Mouse (Mus musculus): ENCODE measurements around the gene Vps25. TPM values are rescaled to one million over a fixed set of nuclear protein-coding genes. Genes with fewer than 3 reads are reported as not detected.

Gene Vps25
- polyA plus RNA-seq, 1 experiment from 2014 or later, result 155 TPM

- Histone ChIP-seq H3K4me2 (ENCODE audit: low read depth, low read length) (peak overlapping the region; percentile 90), H3K4me1 (ENCODE audit: control insufficient read depth, insufficient read depth, low read length) (peaks cover 15% of the 10 kb centered on the region), H3K27ac (ENCODE audit: low read length) (peak overlapping the region; percentile 89), H3K9me3 (ENCODE audit: control insufficient read depth, low read length) (no peaks in the 10 kb centered on the region), H3K4me3 (ENCODE audit: low read length) (peak overlapping the region; percentile 86), H3K36me3 (ENCODE audit: control insufficient read depth, insufficient read depth, low read length) (no peaks in the 10 kb centered on the region), H3K27me3 (replicated peaks; ENCODE audit: control insufficient read depth, insufficient read depth, low read length) (no peaks in the 10 kb centered on the region), H3K9ac (ENCODE audit: low read depth, low read length) (peak overlapping the region; percentile 90)
- no peak for ATAC-seq
- 5% methylated on average over 7 of the region's 7 CpGs for WGBS
These were observed 566 bp upstream of the Vps25 start for GRCm38 (mm10) chr11:101252941-101253340.

- H3K27ac ChIP-seq (ENCODE audit: low read length), result no peak overlapping the region
- no peaks in the 10 kb centered on the region for H3K27me3 ChIP-seq (replicated peaks; ENCODE audit: control insufficient read depth, insufficient read depth, low read length)
- no peak overlapping the region for H3K4me2 ChIP-seq (ENCODE audit: low read depth, low read length)
- H3K4me1 ChIP-seq (ENCODE audit: control insufficient read depth, insufficient read depth, low read length), result peaks cover 32% of the 10 kb centered on the region
- no peaks in the 10 kb centered on the region for H3K36me3 ChIP-seq (ENCODE audit: control insufficient read depth, insufficient read depth, low read length)
- no peaks in the 10 kb centered on the region for H3K9me3 ChIP-seq (ENCODE audit: control insufficient read depth, low read length)
- H3K9ac ChIP-seq (ENCODE audit: low read depth, low read length), result no peak overlapping the region
- 89% methylated on average over 13 of the region's 13 CpGs for WGBS
- ATAC-seq, result no peak
- no peak overlapping the region for H3K4me3 ChIP-seq (ENCODE audit: low read length)
These were observed 2.6 kb downstream of the Vps25 start for GRCm38 (mm10) chr11:101255826-101256775.

- no peaks in the 10 kb centered on the region for H3K9me3 ChIP-seq (ENCODE audit: control insufficient read depth, low read length)
- peak overlapping the region; percentile 98 for H3K4me2 ChIP-seq (ENCODE audit: low read depth, low read length)
- peak overlapping the region; percentile 86 for H3K9ac ChIP-seq (ENCODE audit: low read depth, low read length)
- peaks cover 47% of the 10 kb centered on the region for H3K4me1 ChIP-seq (ENCODE audit: control insufficient read depth, insufficient read depth, low read length)
- WGBS, result 10% methylated on average over 6 of the region's 6 CpGs
- peak; percentile 49 for ATAC-seq
- H3K27ac ChIP-seq (ENCODE audit: low read length), result peak overlapping the region; percentile 83
- H3K4me3 ChIP-seq (ENCODE audit: low read length), result peak overlapping the region; percentile 73
- no peaks in the 10 kb centered on the region for H3K36me3 ChIP-seq (ENCODE audit: control insufficient read depth, insufficient read depth, low read length)
- H3K27me3 ChIP-seq (replicated peaks; ENCODE audit: control insufficient read depth, insufficient read depth, low read length), result peaks cover 9% of the 10 kb centered on the region; the same call in 1 of the 2 replicates
These were observed 5.8 kb downstream of the Vps25 start for GRCm38 (mm10) chr11:101259261-101259712.

DNA sequence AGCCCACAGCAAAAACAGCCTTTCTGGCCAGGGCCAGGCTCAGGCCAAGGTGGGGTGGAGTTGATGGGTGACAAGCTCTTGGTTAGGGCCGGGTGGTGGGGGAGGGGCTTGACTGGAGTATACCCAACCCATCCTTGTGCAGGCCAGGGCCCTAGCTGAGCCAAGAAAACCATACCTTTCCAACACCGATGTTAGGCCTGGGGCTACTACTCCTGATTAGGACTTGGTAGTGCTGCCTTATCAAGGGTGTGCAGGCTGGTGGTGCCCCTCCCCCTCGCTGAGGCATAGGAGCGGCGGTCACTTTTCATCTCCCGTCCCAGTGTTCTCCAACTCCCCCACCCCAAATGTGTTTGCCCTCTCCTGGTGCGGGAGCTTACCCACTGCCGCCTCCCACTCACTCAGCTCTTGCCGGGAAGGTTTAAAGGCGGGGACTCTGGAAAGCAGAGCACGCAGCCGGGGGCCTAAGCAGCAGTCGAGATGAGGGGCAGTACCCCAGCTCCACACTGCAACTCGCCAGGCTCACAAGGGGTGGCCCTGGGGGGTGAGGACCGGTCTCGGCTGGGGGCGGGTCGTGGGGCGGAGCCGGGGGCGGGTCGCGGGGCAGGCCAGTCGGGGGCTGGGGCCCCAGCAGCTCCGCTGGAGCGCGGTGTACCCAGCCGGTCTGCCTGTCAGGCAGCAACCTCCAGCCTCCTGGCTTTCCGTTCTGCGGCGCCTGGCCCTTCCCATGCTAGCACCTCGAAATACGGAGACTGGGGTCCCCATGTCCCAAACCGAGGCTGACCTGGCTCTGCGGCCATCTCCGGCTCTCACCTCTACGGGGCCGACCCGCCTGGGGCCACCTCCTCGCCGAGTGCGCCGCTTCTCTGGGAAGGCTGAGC lies 6.7 kb downstream of the Vps25 start, which contains the start of gene Wnk4:
Gene Wnk4, plus strand, starts transcription at position 620 of the 878 bp plus-strand sequence.
- Histone ChIP-seq H3K27me3 (replicated peaks; ENCODE audit: control insufficient read depth, insufficient read depth, low read length) (peaks cover 9% of the 10 kb centered on the region; the same call in 1 of the 2 replicates), H3K36me3 (ENCODE audit: control insufficient read depth, insufficient read depth, low read length) (no peaks in the 10 kb centered on the region), H3K4me1 (ENCODE audit: control insufficient read depth, insufficient read depth, low read length) (peaks cover 47% of the 10 kb centered on the region), H3K27ac (ENCODE audit: low read length) (peak within 1 kb of the TSS; percentile 83), H3K4me3 (ENCODE audit: low read length) (peak within 1 kb of the TSS; percentile 73), H3K4me2 (ENCODE audit: low read depth, low read length) (peak within 1 kb of the TSS; percentile 98), H3K9me3 (ENCODE audit: control insufficient read depth, low read length) (no peaks in the 10 kb centered on the region), H3K9ac (ENCODE audit: low read depth, low read length) (peak within 1 kb of the TSS; percentile 86)
- WGBS, result under 1% methylated on average over 40 of the region's 43 CpGs
- ATAC-seq, result peak; percentile 86

GRCm38 (mm10) chr11:101260826-101261380 lies 7.4 kb downstream of the Vps25 start:
- peak overlapping the region; percentile 73 for H3K4me3 ChIP-seq (ENCODE audit: low read length)
- H3K9me3 ChIP-seq (ENCODE audit: control insufficient read depth, low read length), result no peaks in the 10 kb centered on the region
- H3K27ac ChIP-seq (ENCODE audit: low read length), result peak overlapping the region; percentile 83
- ATAC-seq, result no peak
- peaks cover 9% of the 10 kb centered on the region; the same call in 1 of the 2 replicates for H3K27me3 ChIP-seq (replicated peaks; ENCODE audit: control insufficient read depth, insufficient read depth, low read length)
- H3K36me3 ChIP-seq (ENCODE audit: control insufficient read depth, insufficient read depth, low read length), result no peaks in the 10 kb centered on the region
- peaks cover 49% of the 10 kb centered on the region for H3K4me1 ChIP-seq (ENCODE audit: control insufficient read depth, insufficient read depth, low read length)
- peak overlapping the region; percentile 86 for H3K9ac ChIP-seq (ENCODE audit: low read depth, low read length)
- peak overlapping the region; percentile 98 for H3K4me2 ChIP-seq (ENCODE audit: low read depth, low read length)
- under 1% methylated on average over 30 of the region's 30 CpGs for WGBS

DNA sequence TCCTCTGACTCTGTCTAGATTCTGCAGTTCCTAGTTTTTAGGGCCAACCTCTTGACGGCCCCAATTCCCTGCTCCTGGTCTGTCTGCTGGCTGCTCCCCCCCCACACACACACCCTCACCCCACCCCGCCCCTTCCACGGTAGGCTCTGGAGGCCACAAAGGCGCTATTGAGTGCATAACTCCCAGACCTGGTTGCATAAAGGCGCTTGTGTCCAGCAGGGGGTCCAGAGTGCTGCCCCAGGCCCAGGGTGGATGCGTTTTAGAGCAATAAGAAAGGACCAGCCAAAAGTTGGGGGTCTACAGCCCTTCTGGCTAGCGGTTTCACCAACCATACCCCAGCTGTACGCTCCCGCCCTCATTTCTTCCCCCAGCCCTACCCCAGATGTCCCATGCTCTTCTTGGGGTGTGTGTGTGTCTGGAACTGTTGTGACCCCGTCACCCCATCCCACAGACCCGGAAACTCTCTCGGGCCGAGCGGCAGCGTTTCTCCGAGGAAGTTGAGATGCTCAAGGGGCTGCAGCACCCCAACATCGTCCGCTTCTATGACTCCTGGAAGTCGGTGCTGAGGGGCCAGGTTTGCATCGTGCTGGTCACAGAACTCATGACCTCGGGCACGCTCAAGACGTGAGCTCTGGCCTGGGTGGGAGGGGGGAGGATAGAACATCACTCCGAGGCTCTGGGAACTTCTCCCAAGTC lies 8.9 kb downstream of the Vps25 start:
- no peaks in the 10 kb centered on the region for H3K36me3 ChIP-seq (ENCODE audit: control insufficient read depth, insufficient read depth, low read length)
- no peak overlapping the region for H3K27ac ChIP-seq (ENCODE audit: low read length)
- H3K27me3 ChIP-seq (replicated peaks; ENCODE audit: control insufficient read depth, insufficient read depth, low read length), result peaks cover 9% of the 10 kb centered on the region; the same call in 1 of the 2 replicates
- 8% methylated on average over 24 of the region's 24 CpGs for WGBS
- peak overlapping the region; percentile 9 for H3K9ac ChIP-seq (ENCODE audit: low read depth, low read length)
- peak overlapping the region; percentile 98 for H3K4me2 ChIP-seq (ENCODE audit: low read depth, low read length)
- no peaks in the 10 kb centered on the region for H3K9me3 ChIP-seq (ENCODE audit: control insufficient read depth, low read length)
- H3K4me1 ChIP-seq (ENCODE audit: control insufficient read depth, insufficient read depth, low read length), result peaks cover 49% of the 10 kb centered on the region
- peak overlapping the region; percentile 73 for H3K4me3 ChIP-seq (ENCODE audit: low read length)
- ATAC-seq, result no peak

DNA sequence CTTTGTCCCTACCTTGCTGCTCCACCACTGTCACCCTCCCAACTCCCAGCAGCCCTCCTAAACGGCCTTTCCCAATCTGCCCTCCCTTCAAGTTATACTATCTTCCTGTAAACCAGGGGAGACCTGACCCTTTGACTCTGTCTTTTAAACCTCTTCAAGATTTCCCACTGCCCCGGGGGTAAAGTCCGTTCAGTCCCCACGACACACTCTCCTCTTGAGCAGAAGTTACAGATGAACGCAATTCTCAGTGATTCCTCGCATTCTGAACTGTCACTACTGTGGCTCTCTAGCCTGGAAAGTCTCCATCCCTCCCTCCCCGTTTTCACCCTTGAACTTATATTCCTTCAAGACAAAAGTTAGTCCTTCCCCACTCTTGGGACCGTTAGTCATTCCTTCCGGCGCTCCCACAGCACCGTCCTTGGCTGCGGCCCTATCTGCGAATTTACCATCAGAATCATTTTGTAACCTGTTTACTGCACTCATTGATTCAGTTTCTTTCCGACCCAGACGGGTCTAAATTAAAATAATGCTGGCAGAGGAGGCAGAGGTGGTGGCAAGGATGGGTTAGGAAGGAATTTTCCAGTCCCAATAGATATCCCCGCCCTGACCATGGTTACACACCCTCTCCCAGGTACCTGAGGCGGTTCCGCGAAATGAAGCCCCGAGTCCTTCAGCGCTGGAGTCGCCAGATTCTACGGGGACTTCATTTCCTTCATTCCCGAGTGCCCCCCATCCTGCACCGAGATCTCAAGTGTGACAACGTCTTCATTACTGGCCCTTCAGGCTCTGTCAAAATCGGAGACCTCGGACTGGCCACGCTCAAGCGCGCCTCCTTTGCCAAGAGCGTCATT lies 9.9 kb downstream of the Vps25 start:
- peak overlapping the region; percentile 98; the same call in 1 of the 2 replicates for H3K4me2 ChIP-seq (ENCODE audit: low read depth, low read length)
- peaks cover 46% of the 10 kb centered on the region for H3K4me1 ChIP-seq (ENCODE audit: control insufficient read depth, insufficient read depth, low read length)
- peaks cover 9% of the 10 kb centered on the region; the same call in 1 of the 2 replicates for H3K27me3 ChIP-seq (replicated peaks; ENCODE audit: control insufficient read depth, insufficient read depth, low read length)
- 27% methylated on average over 32 of the region's 32 CpGs for WGBS
- no peaks in the 10 kb centered on the region for H3K36me3 ChIP-seq (ENCODE audit: control insufficient read depth, insufficient read depth, low read length)
- ATAC-seq, result no peak
- H3K9ac ChIP-seq (ENCODE audit: low read depth, low read length), result no peak overlapping the region
- H3K27ac ChIP-seq (ENCODE audit: low read length), result no peak overlapping the region
- H3K4me3 ChIP-seq (ENCODE audit: low read length), result no peak overlapping the region
- no peaks in the 10 kb centered on the region for H3K9me3 ChIP-seq (ENCODE audit: control insufficient read depth, low read length)

DNA sequence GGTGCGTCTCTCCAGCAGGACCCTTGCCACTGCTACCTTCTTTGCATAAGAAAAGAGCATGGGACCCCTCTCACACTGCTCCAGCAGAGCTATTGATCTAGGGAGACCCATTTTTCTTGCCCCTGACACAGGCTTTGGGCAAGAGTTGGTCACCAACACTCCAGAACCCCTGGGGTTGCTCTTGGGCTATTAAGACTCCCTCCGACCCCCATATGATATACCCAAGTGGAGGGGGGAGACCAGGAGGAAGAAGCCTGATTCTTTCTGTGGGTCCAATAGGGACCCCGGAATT lies 10.4 kb downstream of the Vps25 start:
- Histone ChIP-seq H3K9me3 (ENCODE audit: control insufficient read depth, low read length) (no peaks in the 10 kb centered on the region), H3K36me3 (ENCODE audit: control insufficient read depth, insufficient read depth, low read length) (no peaks in the 10 kb centered on the region), H3K4me1 (ENCODE audit: control insufficient read depth, insufficient read depth, low read length) (peaks cover 42% of the 10 kb centered on the region), H3K27ac (ENCODE audit: low read length) (no peak overlapping the region), H3K4me2 (ENCODE audit: low read depth, low read length) (no peak overlapping the region), H3K4me3 (ENCODE audit: low read length) (no peak overlapping the region), H3K9ac (ENCODE audit: low read depth, low read length) (no peak overlapping the region), H3K27me3 (replicated peaks; ENCODE audit: control insufficient read depth, insufficient read depth, low read length) (peaks cover 9% of the 10 kb centered on the region; the same call in 1 of the 2 replicates)
- no peak for ATAC-seq
- WGBS, result 46% methylated on average over 3 of the region's 3 CpGs
